Mouse (Mus musculus) left cerebral cortex, adult 11 months (tissue): ENCODE data around the gene Spns2.
A peak's percentile ranks its signal among the peaks of the same experiment; 100 is the strongest.
"Not testable (repeated sequence)": the region's sequence is repeated elsewhere in the genome, so short reads cannot be mapped to it uniquely, and the experiment has no call there.

Experiments used
- DNase-seq: peaks from one replicate; pipeline ENCODE4 v3.0.0; 2022; ENCODE audit warnings: low spot score

Spns2 gene

GRCm38 (mm10) chr11:72473540-72473939 is 16.2 kb downstream of the Spns2 start:
- DNase-seq = no peak

GRCm38 (mm10) chr11:72471381-72471780 is 18.3 kb downstream of the Spns2 start:
- DNase-seq = no peak

- DNase-seq = no peak
Observed at GRCm38 (mm10) chr11:72470004-72470403, 19.7 kb downstream of the Spns2 start.

GRCm38 (mm10) chr11:72469217-72469616 is 20.5 kb downstream of the Spns2 start:
- DNase-seq = no peak

- DNase-seq = no peak
Observed at GRCm38 (mm10) chr11:72468525-72468924, 21.2 kb downstream of the Spns2 start.

GRCm38 (mm10) chr11:72466694-72467507 is 22.8 kb downstream of the Spns2 start:
- no peak for DNase-seq

GRCm38 (mm10) chr11:72465978-72466693 is 23.6 kb downstream of the Spns2 start:
- DNase-seq = no peak

GRCm38 (mm10) chr11:72464821-72465220 is 24.9 kb downstream of the Spns2 start:
- DNase-seq = no peak

- no peak for DNase-seq
Observed at GRCm38 (mm10) chr11:72461500-72461981, 28.2 kb downstream of the Spns2 start.

- DNase-seq = no peak
Observed at GRCm38 (mm10) chr11:72458502-72458901, 31.2 kb downstream of the Spns2 start.

GRCm38 (mm10) chr11:72457995-72458496 is 31.7 kb downstream of the Spns2 start:
- no peak for DNase-seq

- DNase-seq = peak; percentile 71
Observed at GRCm38 (mm10) chr11:72455694-72456093, 34.0 kb downstream of the Spns2 start.

- no peak for DNase-seq
Observed at GRCm38 (mm10) chr11:72453105-72453953, 36.4 kb downstream of the Spns2 start.

- no peak for DNase-seq
Observed at GRCm38 (mm10) chr11:72452140-72452665, 37.5 kb downstream of the Spns2 start.

- DNase-seq = no peak
Observed at GRCm38 (mm10) chr11:72447475-72447874, 42.2 kb downstream of the Spns2 start.

GRCm38 (mm10) chr11:72446311-72447105 is 43.2 kb downstream of the Spns2 start:
- no peak for DNase-seq

- DNase-seq = peak; percentile 96
Observed at GRCm38 (mm10) chr11:72440965-72441664, 48.6 kb downstream of the Spns2 start, which contains the start of gene Mybbp1a. Mybbp1a (plus strand) TSS chr11:72441355.

- DNase-seq = not testable (repeated sequence)
Observed at GRCm38 (mm10) chr11:72440597-72440964, 49.1 kb downstream of the Spns2 start.

GRCm38 (mm10) chr11:72438411-72438810 is 51.3 kb downstream of the Spns2 start:
- DNase-seq = no peak
